Mouse (Mus musculus): Measurements from ENCODE around the gene Cdhr5.

The Cdhr5 gene

DNA sequence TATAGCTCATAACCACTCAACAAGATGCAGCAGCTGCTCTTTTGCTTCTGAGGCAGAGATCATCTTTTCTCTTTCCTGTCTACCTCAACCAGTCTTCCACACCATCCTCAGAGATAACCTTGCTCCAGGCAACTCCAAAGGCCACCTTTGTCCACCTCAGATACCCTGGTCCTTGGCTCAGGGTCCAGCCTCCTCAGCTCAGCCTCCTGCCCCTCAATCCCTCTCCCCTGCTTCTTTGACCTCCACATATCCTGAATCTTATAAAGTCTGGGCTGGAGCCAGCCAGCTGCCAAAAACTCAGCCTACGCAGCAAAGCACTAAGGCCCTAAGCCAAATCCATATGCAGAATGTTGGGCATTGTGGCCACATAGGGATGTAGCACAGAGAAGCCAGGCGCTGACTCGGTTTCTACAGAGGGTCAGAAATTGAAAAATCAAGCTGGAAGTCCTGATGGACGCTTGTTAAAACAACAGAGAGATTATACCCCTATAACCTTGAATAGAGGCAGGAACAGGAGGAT lies 53.8 kb downstream of the Cdhr5 start:
- in situ Hi-C loops (cut with MboI, MseI) = no loop called here

DNA sequence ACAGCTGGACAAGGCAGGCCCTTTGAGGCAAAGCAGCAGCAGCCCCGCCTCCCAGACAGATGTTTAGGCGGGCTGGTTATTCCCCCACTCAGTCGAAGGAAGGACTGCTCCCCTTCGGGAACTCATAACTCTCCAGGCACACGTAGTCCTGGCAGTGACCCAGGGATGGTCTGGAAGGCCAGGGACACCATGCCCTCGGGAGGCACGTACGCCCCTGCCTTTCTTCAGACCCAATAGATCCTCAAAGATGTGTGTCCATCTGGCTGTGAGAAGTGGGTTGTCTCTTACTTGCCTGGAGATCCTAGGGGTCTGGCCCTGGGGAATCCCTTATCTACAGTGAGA lies 54.5 kb downstream of the Cdhr5 start:
- in situ Hi-C loops (cut with MboI, MseI) = no loop called here

DNA sequence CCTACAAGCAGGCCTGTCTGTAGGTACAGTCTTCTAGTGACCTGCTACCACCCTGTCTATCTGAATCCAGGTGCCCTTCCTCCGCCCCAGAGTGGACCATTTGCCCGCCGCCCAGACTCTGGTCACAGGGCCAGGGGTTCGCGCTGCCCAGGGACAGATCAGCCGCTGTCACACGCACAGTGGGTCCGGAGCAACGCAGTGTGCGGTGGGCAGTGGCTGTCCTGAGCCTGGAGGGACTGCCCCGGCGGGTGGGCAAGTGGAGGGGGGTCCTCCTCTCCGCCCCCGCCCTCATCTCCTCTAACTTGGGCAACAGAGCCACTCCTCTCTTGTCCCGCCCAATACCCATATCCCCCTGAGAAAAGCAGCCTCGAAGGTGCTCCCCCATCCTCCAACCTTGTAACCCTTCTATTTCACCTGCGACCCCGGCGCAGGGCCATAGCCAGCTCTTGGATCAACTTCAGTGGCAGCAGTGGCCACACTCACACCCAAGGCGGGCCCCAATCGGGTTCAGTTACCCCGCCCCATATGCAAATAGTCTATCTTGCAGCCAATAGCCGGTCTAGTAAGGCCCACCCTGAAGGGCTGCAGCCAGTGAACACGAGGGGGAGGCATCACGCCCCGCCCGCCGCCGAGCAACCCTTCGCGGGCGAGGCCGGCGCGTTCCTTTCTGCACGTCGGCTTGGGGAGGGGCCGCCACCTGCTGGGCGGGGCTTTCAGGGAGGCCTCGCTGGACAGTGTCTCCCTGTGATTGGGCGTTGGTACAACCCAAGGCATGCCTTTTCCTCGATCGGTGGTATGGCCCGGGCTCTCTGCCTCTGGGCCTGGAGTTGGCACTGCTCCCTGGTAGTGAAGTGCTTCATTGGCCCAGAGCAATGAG lies 55.1 kb downstream of the Cdhr5 start:
- in situ Hi-C loops (cut with MboI, MseI) = no loop called here

DNA sequence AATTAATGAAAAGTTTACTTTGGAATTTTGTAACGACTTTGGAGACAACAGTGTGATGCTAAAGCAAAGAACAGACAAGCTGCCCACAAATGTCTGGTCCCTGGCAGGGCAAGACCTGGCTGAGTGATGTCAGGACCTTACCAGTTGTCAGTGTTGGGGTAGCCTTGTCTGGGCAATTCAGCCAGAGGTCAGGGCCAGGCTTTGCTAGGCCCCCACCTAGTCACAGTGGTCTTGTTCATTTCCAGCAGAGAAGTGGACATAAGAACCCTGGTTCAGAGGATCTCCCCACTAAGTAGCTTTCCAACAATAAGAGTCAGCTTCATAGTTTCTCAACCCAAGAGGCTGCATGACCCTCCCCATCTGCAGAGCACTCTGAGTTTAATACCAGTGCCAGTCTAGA lies 56.2 kb downstream of the Cdhr5 start:
- in situ Hi-C loops (cut with MboI, MseI) = no loop called here

DNA sequence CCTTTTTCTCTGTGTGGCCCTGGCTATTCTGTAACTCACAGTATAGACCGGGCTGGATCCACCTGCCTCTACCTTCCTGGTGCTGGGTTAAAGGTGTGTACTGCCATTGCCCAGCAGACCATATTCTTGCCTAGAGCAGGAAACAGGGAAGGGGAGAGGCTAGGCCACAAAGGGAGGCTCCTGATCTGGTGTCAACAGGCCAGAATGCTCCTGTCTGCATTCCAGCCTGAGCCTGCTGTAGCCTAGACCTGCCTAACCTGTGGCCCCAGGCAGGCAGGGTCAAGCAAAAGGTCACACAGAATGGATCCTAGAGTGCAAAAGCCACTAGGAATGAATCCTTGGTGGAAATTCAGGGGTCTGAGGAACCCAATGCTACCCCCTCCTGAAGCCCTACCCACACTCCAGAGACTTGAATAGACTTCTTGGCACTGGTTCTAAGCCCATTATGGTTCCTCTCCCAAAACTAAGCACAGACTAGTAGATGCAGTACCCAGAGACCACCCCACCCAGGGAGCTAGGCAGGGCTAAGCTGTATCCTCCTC lies 57.0 kb downstream of the Cdhr5 start:
- in situ Hi-C loops (cut with MboI, MseI) = no loop called here
